Mouse (Mus musculus) embryonic facial prominence, embryonic 12.5 days (tissue): ENCODE data around the gene R3hcc1l. TPM values are rescaled to one million over a fixed set of nuclear protein-coding genes. Genes with fewer than 3 reads are reported as not detected.

Experiments
- ATAC-seq: fragments of 200-750 bp; cut with Nextera tagmentation; 2 replicates; pipeline ENCODE4 v1.8.0; 2017; ENCODE audit not compliant: insufficient number of reproducible peaks, insufficient read depth, low FRiP score, low TSS enrichment
- H3K27ac ChIP-seq: fragments of 300-500 bp; sonication (generic); 2 replicates; pipeline ENCODE4 v1.5.1; 2016; ENCODE audit warnings: mild to moderate bottlenecking
- H3K27me3 ChIP-seq: fragments of 300-500 bp; sonication (generic); 2 replicates; pipeline ENCODE4 v1.6.1; 2016; ENCODE audit warnings: mild to moderate bottlenecking, moderate library complexity
- H3K36me3 ChIP-seq: fragments of 300-500 bp; sonication (generic); 2 replicates; pipeline ENCODE4 v1.6.1; 2016; ENCODE audit warnings: mild to moderate bottlenecking
- H3K4me1 ChIP-seq: fragments of 300-500 bp; sonication (generic); 2 replicates; pipeline ENCODE4 v1.6.1; 2016
- H3K4me2 ChIP-seq: fragments of 300-500 bp; sonication (generic); replicated peaks from 2 replicates; pipeline ENCODE4 v1.6.1; 2016; ENCODE audit warnings: mild to moderate bottlenecking, moderate library complexity
- H3K4me3 ChIP-seq: fragments of 300-500 bp; sonication (generic); 2 replicates; pipeline ENCODE4 v1.5.1; 2016; ENCODE audit warnings: mild to moderate bottlenecking
- H3K9ac ChIP-seq: fragments of 300-500 bp; sonication (generic); 2 replicates; pipeline ENCODE4 v1.6.1; 2016; ENCODE audit warnings: mild to moderate bottlenecking, moderate library complexity
- H3K9me3 ChIP-seq: fragments of 300-500 bp; sonication (generic); 2 replicates; pipeline ENCODE4 v1.6.1; 2016; ENCODE audit warnings: mild to moderate bottlenecking, moderate library complexity
- WGBS: fragments of 180-500 bp; shearing (Covaris S2); methylation state at CpG from one replicate; pipeline ENCODE4 v1.1.7; 2016; 5-methylcytosine and 5-hydroxymethylcytosine counted together
- polyA plus RNA-seq: library from polyadenylated mRNA; unstranded; fragments of >200 nt; fragmentation: Nextera tagmentation; extraction: Ambion mirVana; gene quantifications from 2 replicates; pipeline ENCODE4 v1.2.1, GENCODE M21; 2016

R3hcc1l gene
- polyA plus RNA-seq, 1 experiment from 2014 or later: 24.8 TPM

GRCm38 (mm10) chr19:42583677-42584076 is 65.1 kb downstream of the R3hcc1l start:
- Histone ChIP-seq H3K4me2 (no peak overlapping the region), H3K4me1 (no peaks in the 10 kb centered on the region), H3K9me3 (no peaks in the 10 kb centered on the region), H3K27me3 (no peaks in the 10 kb centered on the region), H3K4me3 (no peak overlapping the region), H3K9ac (no peak overlapping the region), H3K36me3 (peaks cover 10% of the 10 kb centered on the region; the same call in 1 of the 2 replicates), H3K27ac (no peak overlapping the region)
- ATAC-seq: no peak
- WGBS: 94% methylated on average over 5 of the region's 5 CpGs

- Histone ChIP-seq H3K27me3 (no peaks in the 10 kb centered on the region), H3K4me3 (no peak overlapping the region), H3K4me1 (no peaks in the 10 kb centered on the region), H3K9ac (no peak overlapping the region), H3K27ac (no peak overlapping the region), H3K9me3 (no peaks in the 10 kb centered on the region), H3K4me2 (no peak overlapping the region), H3K36me3 (peaks cover 10% of the 10 kb centered on the region; the same call in 1 of the 2 replicates)
- no peak for ATAC-seq
- 75% methylated on average over 3 of the region's 3 CpGs for WGBS
Measured at GRCm38 (mm10) chr19:42584188-42584587, 65.6 kb downstream of the R3hcc1l start.

GRCm38 (mm10) chr19:42587704-42588103 is 69.1 kb downstream of the R3hcc1l start:
- ATAC-seq: no peak
- WGBS: 64% methylated on average over 2 of the region's 2 CpGs

GRCm38 (mm10) chr19:42589246-42589645 is 70.7 kb downstream of the R3hcc1l start:
- H3K9ac ChIP-seq: no peak overlapping the region
- H3K4me2 ChIP-seq: no peak overlapping the region
- H3K4me3 ChIP-seq: no peak overlapping the region
- 64% methylated on average over 1 of the region's 1 CpGs for WGBS
- H3K36me3 ChIP-seq: peaks cover 14% of the 10 kb centered on the region; the same call in 1 of the 2 replicates
- no peaks in the 10 kb centered on the region for H3K4me1 ChIP-seq
- no peak overlapping the region for H3K27ac ChIP-seq
- H3K27me3 ChIP-seq: no peaks in the 10 kb centered on the region
- no peaks in the 10 kb centered on the region for H3K9me3 ChIP-seq
- no peak for ATAC-seq

More at GRCm38 (mm10) chr19:42587704-42588103, 69.1 kb downstream of the R3hcc1l start:
- no peak overlapping the region for H3K4me2 ChIP-seq
- H3K9ac ChIP-seq: no peak overlapping the region
- no peaks in the 10 kb centered on the region for H3K27me3 ChIP-seq
- peaks cover 22% of the 10 kb centered on the region; the same call in 1 of the 2 replicates for H3K36me3 ChIP-seq
- H3K4me1 ChIP-seq: no peaks in the 10 kb centered on the region
- no peak overlapping the region for H3K27ac ChIP-seq
- H3K4me3 ChIP-seq: no peak overlapping the region
- no peaks in the 10 kb centered on the region for H3K9me3 ChIP-seq

GRCm38 (mm10) chr19:42591534-42591933 is 73.0 kb downstream of the R3hcc1l start:
- H3K27me3 ChIP-seq: no peaks in the 10 kb centered on the region
- H3K36me3 ChIP-seq: peaks cover 15% of the 10 kb centered on the region; the same call in 1 of the 2 replicates
- no peaks in the 10 kb centered on the region for H3K9me3 ChIP-seq
- H3K4me1 ChIP-seq: no peaks in the 10 kb centered on the region
- no peak for ATAC-seq
- no peak overlapping the region for H3K4me2 ChIP-seq
- no peak overlapping the region for H3K4me3 ChIP-seq
- 83% methylated on average over 14 of the region's 14 CpGs for WGBS
- no peak overlapping the region for H3K9ac ChIP-seq
- H3K27ac ChIP-seq: no peak overlapping the region

- 85% methylated on average over 6 of the region's 6 CpGs for WGBS
- Histone ChIP-seq H3K9ac (no peak overlapping the region), H3K4me2 (no peak overlapping the region), H3K27ac (no peak overlapping the region), H3K4me1 (no peaks in the 10 kb centered on the region), H3K4me3 (no peak overlapping the region), H3K36me3 (peaks cover 15% of the 10 kb centered on the region; the same call in 1 of the 2 replicates), H3K9me3 (no peaks in the 10 kb centered on the region), H3K27me3 (no peaks in the 10 kb centered on the region)
- no peak for ATAC-seq
Measured at GRCm38 (mm10) chr19:42593456-42593855, 74.9 kb downstream of the R3hcc1l start.

- Histone ChIP-seq H3K4me3 (no peak overlapping the region), H3K27me3 (no peaks in the 10 kb centered on the region), H3K4me2 (no peak overlapping the region), H3K36me3 (peaks cover 15% of the 10 kb centered on the region; the same call in 1 of the 2 replicates), H3K9me3 (no peaks in the 10 kb centered on the region), H3K27ac (no peak overlapping the region), H3K4me1 (no peaks in the 10 kb centered on the region), H3K9ac (no peak overlapping the region)
- ATAC-seq: no peak
- 90% methylated on average over 6 of the region's 6 CpGs for WGBS
Measured at GRCm38 (mm10) chr19:42595066-42595465, 76.5 kb downstream of the R3hcc1l start.

GRCm38 (mm10) chr19:42597286-42597685 is 78.7 kb downstream of the R3hcc1l start:
- peaks cover 3% of the 10 kb centered on the region; the same call in 1 of the 2 replicates for H3K36me3 ChIP-seq
- 93% methylated on average over 12 of the region's 12 CpGs for WGBS

GRCm38 (mm10) chr19:42597896-42598295 is 79.3 kb downstream of the R3hcc1l start:
- Histone ChIP-seq H3K36me3 (peaks cover 3% of the 10 kb centered on the region; the same call in 1 of the 2 replicates), H3K4me2 (no peak overlapping the region), H3K4me1 (no peaks in the 10 kb centered on the region), H3K4me3 (no peak overlapping the region), H3K27ac (no peak overlapping the region), H3K27me3 (no peaks in the 10 kb centered on the region), H3K9ac (no peak overlapping the region), H3K9me3 (no peaks in the 10 kb centered on the region)
- WGBS: 92% methylated on average over 6 of the region's 6 CpGs
- ATAC-seq: no peak

More at GRCm38 (mm10) chr19:42597286-42597685, 78.7 kb downstream of the R3hcc1l start:
- Histone ChIP-seq H3K4me3 (no peak overlapping the region), H3K9me3 (no peaks in the 10 kb centered on the region), H3K4me1 (no peaks in the 10 kb centered on the region), H3K27me3 (no peaks in the 10 kb centered on the region), H3K4me2 (no peak overlapping the region), H3K9ac (no peak overlapping the region), H3K27ac (no peak overlapping the region)
- ATAC-seq: no peak

- Histone ChIP-seq H3K27ac (no peak overlapping the region), H3K36me3 (0 out of 2 replicates have a peak, but pooled peaks cover 3% of the 10 kb centered on the region), H3K4me1 (no peaks in the 10 kb centered on the region), H3K4me2 (no peak overlapping the region), H3K4me3 (no peak overlapping the region), H3K9me3 (no peaks in the 10 kb centered on the region), H3K27me3 (no peaks in the 10 kb centered on the region), H3K9ac (no peak overlapping the region)
- WGBS: 83% methylated on average over 17 of the region's 17 CpGs
- no peak for ATAC-seq
Measured at GRCm38 (mm10) chr19:42599891-42600290, 81.3 kb downstream of the R3hcc1l start.

GRCm38 (mm10) chr19:42600591-42600990 is 82.0 kb downstream of the R3hcc1l start:
- Histone ChIP-seq H3K9ac (no peak overlapping the region), H3K36me3 (0 out of 2 replicates have a peak, but pooled peaks cover 3% of the 10 kb centered on the region), H3K27ac (no peak overlapping the region), H3K4me2 (no peak overlapping the region), H3K27me3 (no peaks in the 10 kb centered on the region), H3K4me3 (no peak overlapping the region), H3K9me3 (no peaks in the 10 kb centered on the region), H3K4me1 (no peaks in the 10 kb centered on the region)
- ATAC-seq: no peak
- 66% methylated on average over 3 of the region's 3 CpGs for WGBS

GRCm38 (mm10) chr19:42601445-42601844 is 82.9 kb downstream of the R3hcc1l start:
- Histone ChIP-seq H3K4me3 (no peak overlapping the region), H3K36me3 (no peaks in the 10 kb centered on the region), H3K4me2 (no peak overlapping the region), H3K4me1 (no peaks in the 10 kb centered on the region), H3K27me3 (no peaks in the 10 kb centered on the region), H3K27ac (no peak overlapping the region), H3K9me3 (no peaks in the 10 kb centered on the region), H3K9ac (no peak overlapping the region)
- ATAC-seq: no peak
- 78% methylated on average over 2 of the region's 2 CpGs for WGBS
